Mouse (Mus musculus) midbrain, embryonic 16.5 days (tissue): Measurements from ENCODE around the gene Wsb1. TPM values are rescaled to one million over a fixed set of nuclear protein-coding genes. Genes with fewer than 3 reads are reported as not detected.

Experiments used
- ATAC-seq: fragments of 200-750 bp; cut with Nextera tagmentation; 2 replicates; pipeline ENCODE4 v1.8.0; 2017; ENCODE audit warnings: moderate TSS enrichment
- H3K27ac ChIP-seq: fragments of 300-500 bp; sonication (generic); 2 replicates; pipeline ENCODE4 v1.5.1; 2014; ENCODE audit warnings: mild to moderate bottlenecking, low read length, mixed read lengths
- H3K27me3 ChIP-seq: fragments of 300-500 bp; sonication (generic); 2 replicates; pipeline ENCODE4 v1.6.1; 2014; ENCODE audit warnings: low read depth, low read length, mixed read lengths; ENCODE audit not compliant: control insufficient read depth, insufficient read depth
- H3K36me3 ChIP-seq: fragments of 300-500 bp; sonication (generic); 2 replicates; pipeline ENCODE4 v1.6.1; 2014; ENCODE audit warnings: mild to moderate bottlenecking, low read length, moderate library complexity, mixed read lengths; ENCODE audit not compliant: control insufficient read depth, insufficient read depth
- H3K4me1 ChIP-seq: fragments of 300-500 bp; sonication (generic); 2 replicates; pipeline ENCODE4 v1.6.1; 2014; ENCODE audit warnings: mild to moderate bottlenecking, low read length, mixed read lengths; ENCODE audit not compliant: control insufficient read depth, insufficient read depth
- H3K4me2 ChIP-seq: fragments of 300-500 bp; sonication (generic); 2 replicates; pipeline ENCODE4 v1.6.1; 2014; ENCODE audit warnings: mild to moderate bottlenecking, low read length, mixed read lengths
- H3K4me3 ChIP-seq: fragments of 300-500 bp; sonication (generic); 2 replicates; pipeline ENCODE4 v1.5.1; 2014; ENCODE audit warnings: low read depth, mild to moderate bottlenecking, low read length, moderate library complexity, mixed read lengths
- H3K9ac ChIP-seq: fragments of 300-500 bp; sonication (generic); 2 replicates; pipeline ENCODE4 v1.6.1; 2014; ENCODE audit warnings: low read depth, low read length, mixed read lengths
- H3K9me3 ChIP-seq: fragments of 300-500 bp; sonication (generic); replicated peaks from 2 replicates; pipeline ENCODE4 v1.6.1; 2014; ENCODE audit warnings: mild to moderate bottlenecking, low read length, mixed read lengths; ENCODE audit not compliant: control insufficient read depth, poor library complexity, severe bottlenecking
- WGBS: fragments of 180-500 bp; shearing (Covaris S2); extraction: QIAGEN DNeasy Blood & Tissue Kit; methylation state at CpG from one replicate; pipeline ENCODE4 v1.1.7; 2014; 5-methylcytosine and 5-hydroxymethylcytosine counted together
- polyA plus RNA-seq: library from polyadenylated mRNA; unstranded; fragments of >200 nt; fragmentation: Nextera tagmentation; extraction: Ambion mirVana; gene quantifications from 2 replicates; pipeline ENCODE4 v1.2.1, GENCODE M21; 2015

Wsb1 gene
- polyA plus RNA-seq, 1 experiment from 2014 or later, result 499 TPM

DNA sequence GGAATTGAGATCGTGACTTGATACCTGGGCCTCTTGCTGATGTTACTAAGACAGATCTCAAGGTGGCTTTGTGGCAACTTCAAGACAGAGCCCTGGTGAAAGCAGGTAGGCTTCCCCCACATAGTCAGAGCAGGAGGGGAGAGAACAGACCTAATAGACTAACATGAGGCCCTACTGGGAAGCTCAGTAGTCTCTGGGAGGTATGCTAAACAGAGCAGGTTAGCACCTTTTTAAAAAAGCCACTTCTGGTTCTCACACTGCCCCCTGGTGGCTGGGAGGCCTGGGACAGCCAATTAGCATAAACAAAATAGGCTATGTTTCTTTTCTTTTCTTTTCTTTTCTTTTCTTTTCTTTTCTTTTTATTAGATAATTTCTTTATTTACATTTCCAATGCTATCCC lies 62.3 kb downstream of the Wsb1 start:
- no peak overlapping the region for H3K4me2 ChIP-seq
- no peak overlapping the region for H3K27ac ChIP-seq
- H3K9me3 ChIP-seq, result no peaks in the 10 kb centered on the region
- no peaks in the 10 kb centered on the region for H3K27me3 ChIP-seq
- no peaks in the 10 kb centered on the region for H3K36me3 ChIP-seq
- H3K9ac ChIP-seq, result no peak overlapping the region
- no peaks in the 10 kb centered on the region for H3K4me1 ChIP-seq
- H3K4me3 ChIP-seq, result no peak overlapping the region
- no peak for ATAC-seq
- WGBS, result 90% methylated on average over 1 of the region's 1 CpGs

- no peak overlapping the region for H3K9ac ChIP-seq
- no peaks in the 10 kb centered on the region for H3K9me3 ChIP-seq
- ATAC-seq, result no peak
- H3K27ac ChIP-seq, result no peak overlapping the region
- H3K27me3 ChIP-seq, result no peaks in the 10 kb centered on the region
- no peaks in the 10 kb centered on the region for H3K4me1 ChIP-seq
- H3K36me3 ChIP-seq, result no peaks in the 10 kb centered on the region
- H3K4me2 ChIP-seq, result no peak overlapping the region
- no peak overlapping the region for H3K4me3 ChIP-seq
- 87% methylated on average over 4 of the region's 4 CpGs for WGBS
Measured at GRCm38 (mm10) chr11:79191214-79191613, 63.3 kb downstream of the Wsb1 start.

GRCm38 (mm10) chr11:79190257-79190656 lies 64.2 kb downstream of the Wsb1 start:
- Histone ChIP-seq H3K4me2 (no peak overlapping the region), H3K27ac (no peak overlapping the region), H3K27me3 (no peaks in the 10 kb centered on the region), H3K4me3 (no peak overlapping the region), H3K9me3 (no peaks in the 10 kb centered on the region), H3K9ac (no peak overlapping the region), H3K4me1 (no peaks in the 10 kb centered on the region), H3K36me3 (no peaks in the 10 kb centered on the region)
- ATAC-seq, result no peak
- 92% methylated on average over 2 of the region's 2 CpGs for WGBS

Other genes starting within 250 kb of the Wsb1 start
- 4.5 and 5.3 TPM in 2 replicates for gene Ksr1, start 108.3 kb downstream of the Wsb1 start, polyA plus RNA-seq
- gene Gm9964, start 42.2 kb upstream of the Wsb1 start, polyA plus RNA-seq, result not detected in 2 replicates
- gene Nf1, start 85.0 kb upstream of the Wsb1 start, polyA plus RNA-seq, result 4.7 and 5.8 TPM in 2 replicates
- 6.2 and 9.8 TPM in 2 replicates for gene Omg, start 249.4 kb upstream of the Wsb1 start, polyA plus RNA-seq